ENCODE assay signal across 8 mouse cellular contexts in the genomic region with DNA sequence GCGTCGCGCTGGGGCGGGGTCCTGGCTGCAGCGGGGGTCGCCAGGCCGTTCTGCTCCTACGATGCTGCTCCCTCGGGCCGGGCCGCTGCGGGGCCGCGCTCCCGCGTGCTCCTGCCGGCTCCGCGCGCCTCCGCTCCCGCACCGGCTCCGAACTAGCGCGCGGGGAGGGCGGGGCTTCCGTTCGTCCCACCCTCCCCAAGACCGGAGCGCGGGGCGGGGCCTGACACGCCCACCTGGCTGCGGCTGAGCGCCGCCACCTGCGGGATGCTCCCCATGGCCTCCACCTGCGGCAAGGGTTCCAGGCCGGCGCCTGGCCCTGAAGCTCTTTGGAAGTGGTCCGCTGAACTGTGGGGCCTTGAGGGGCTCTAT. TPM values are rescaled to one million over a fixed set of nuclear protein-coding genes. Genes with fewer than 3 reads are reported as not detected.
A peak's percentile ranks its signal among the peaks of the same experiment; 100 is the strongest.
DNase-seq lines count a peak whose midpoint lies in the region; ATAC-seq lines count a peak whose summit lies in the region.

TSS of gene Wnk2 (minus strand) at position 157 of the 369 bp plus-strand sequence.

- peak; percentile 83 for DNase-seq in adrenal gland, adult 2 months
- DNase-seq in gastrocnemius, postnatal 10 days = peak; percentile 72
- DNase-seq in induced T-regulatory cell, adult 2 months (ENCODE audit: low read depth) = peak; percentile 67
- DNase-seq in left cerebral cortex, adult 8-10 months (ENCODE audit: low spot score in 2 of 2) = peak in 1 of 2 experiments; percentile 81
- DNase-seq in lung, postnatal 4 days = peak; percentile 70 to 74
- DNase-seq in right cerebral cortex, postnatal 4 days = peak; percentile 79
- DNase-seq in adipocyte (ENCODE audit: low spot score) = no peak

- ATAC-seq in common myeloid progenitor, adult 5-6 weeks (replicated peaks; ENCODE audit: low read depth, poor library complexity, severe bottlenecking) = peak; percentile 20; the same call in 1 of the 2 replicates

RNA-seq across cellular contexts. Expression of gene Wnk2, which starts in this region (rescaled TPM):
- total RNA-seq in adrenal gland, adult 2 months (2021) = 1 to 10 TPM; 2.5 to 3.2 TPM
- polyA plus RNA-seq in adrenal gland, adult 2 months (2012; rRNA removed) = 4.2 and 4.5 TPM in 2 replicates
- not detected in 2 replicates for total RNA-seq in common myeloid progenitor, adult 5-6 weeks (2017)
- 10 to 100 TPM; 55.7 to 60.7 TPM for total RNA-seq in gastrocnemius, postnatal 10 days (2021)
- 100 to 1,000 TPM; 115 to 126 (median 123) TPM for total RNA-seq in left cerebral cortex, adult 8-10 months (2022)

Comparison
In these comparisons a context has a peak if more than half of its experiments do, and no peak if none do; other contexts are left out.
1. RNA of gene Wnk2 (total RNA-seq): 115 to 126 TPM in left cerebral cortex, adult 8-10 months and 55.7 to 60.7 TPM in gastrocnemius, postnatal 10 days; 2.5 to 3.2 TPM in adrenal gland, adult 2 months and not detected in common myeloid progenitor, adult 5-6 weeks; every median in the first group is over 10 times any median in the second.
2. Peak in ATAC-seq in common myeloid progenitor, adult 5-6 weeks; RNA of the gene not detected or under 1 TPM.